Mouse (Mus musculus) granulocyte monocyte progenitor cell, adult 5-6 weeks (primary cell): ENCODE results near the gene Rlf. TPM values are rescaled to one million over a fixed set of nuclear protein-coding genes. Genes with fewer than 3 reads are reported as not detected.
A peak's percentile ranks its signal among the peaks of the same experiment; 100 is the strongest.
"Not testable (repeated sequence)": the region's sequence is repeated elsewhere in the genome, so short reads cannot be mapped to it uniquely, and the experiment has no call there.

ENCODE experiments used
- ATAC-seq: replicated peaks from 2 replicates; pipeline ENCODE4 v1.8.0; 2016; ENCODE audit warnings: mild to moderate bottlenecking, moderate TSS enrichment, inconsistent platforms; ENCODE audit not compliant: poor library complexity, severe bottlenecking
- total RNA-seq, 2 experiments: library from RNA; stranded (forward) in 1 of 2; stranded (reverse) in 1 of 2; fragments of 200-712, 200-1000 nt in 1 of 2; fragments of >200 nt in 1 of 2; fragmentation: Nextera tagmentation in 1 of 2; gene quantifications; 2 replicates each; pipeline ENCODE4 v1.2.3; 2014 to 2017

Rlf gene
- total RNA-seq, 2 experiments from 2014 or later, result 11.3 to 23.1 TPM

- no peak for ATAC-seq
Measured at GRCm38 (mm10) chr4:121167656-121168055, 47.2 kb downstream of the Rlf start.

GRCm38 (mm10) chr4:121166697-121167096, 48.2 kb downstream of the Rlf start:
- not testable (repeated sequence) for ATAC-seq

- ATAC-seq, result no peak
Measured at GRCm38 (mm10) chr4:121163501-121164030, 51.3 kb downstream of the Rlf start.

- ATAC-seq, result no peak
Measured at GRCm38 (mm10) chr4:121109126-121109525, 105.8 kb downstream of the Rlf start, which contains the start of gene Tmco2. TSS of gene Tmco2 (minus strand) at chr4:121109226.

- no peak for ATAC-seq
Measured at GRCm38 (mm10) chr4:121103304-121103703, 111.6 kb downstream of the Rlf start.

- peak; percentile 95 for ATAC-seq
Measured at GRCm38 (mm10) chr4:121097650-121098378, 117.1 kb downstream of the Rlf start, which contains the start of gene Zmpste24. TSS of gene Zmpste24 (minus strand) at chr4:121098241.

Other genes with a start within 250 kb of the Rlf start
- 44.9 and 53.4 TPM in 2 replicates for gene Smap2, start 197.8 kb downstream of the Rlf start, total RNA-seq (2014; fragmentation: Nextera tagmentation)
- gene Smap2, start 197.8 kb downstream of the Rlf start, total RNA-seq (2017), result 16.4 and 18.2 TPM in 2 replicates
- gene Col9a2, start 175.7 kb downstream of the Rlf start, total RNA-seq (2014; fragmentation: Nextera tagmentation), result not detected in 2 replicates
- gene Col9a2, start 175.7 kb downstream of the Rlf start, total RNA-seq (2017), result not detected in 2 replicates
- 45.8 and 60.4 TPM in 2 replicates for gene Zmpste24, start 116.8 kb downstream of the Rlf start, total RNA-seq (2014; fragmentation: Nextera tagmentation)
- gene Zmpste24, start 116.8 kb downstream of the Rlf start, total RNA-seq (2017), result 61.7 and 81.3 TPM in 2 replicates
- gene Tmco2, start 105.9 kb downstream of the Rlf start, total RNA-seq (2014; fragmentation: Nextera tagmentation), result not detected in 2 replicates
- gene Tmco2, start 105.9 kb downstream of the Rlf start, total RNA-seq (2017), result not detected in 2 replicates
- not detected in 2 replicates for gene Gm12888, start 109.8 kb upstream of the Rlf start, total RNA-seq (2014; fragmentation: Nextera tagmentation)
- gene Gm12888, start 109.8 kb upstream of the Rlf start, total RNA-seq (2017), result not detected in 2 replicates
- not detected in 2 replicates for gene Gm12886, start 208.0 kb upstream of the Rlf start, total RNA-seq (2014; fragmentation: Nextera tagmentation)
- gene Gm12886, start 208.0 kb upstream of the Rlf start, total RNA-seq (2017), result not detected in 2 replicates